Mouse (Mus musculus): ENCODE data around the gene Rorc.
A peak's percentile ranks its signal among the peaks of the same experiment; 100 is the strongest.

Rorc gene

GRCm38 (mm10) chr3:94372641-94373040 lies at the start of gene Rorc:
Gene Rorc (plus strand): TSS chr3:94372794.
- no peak for DNase-seq (ENCODE audit: low read depth)

- peak; percentile 9 for DNase-seq (ENCODE audit: low read depth)
Measured at GRCm38 (mm10) chr3:94328681-94329080, 43.9 kb upstream of the Rorc start.

- no peak for DNase-seq (ENCODE audit: low read depth)
Measured at GRCm38 (mm10) chr3:94334442-94334841, 38.2 kb upstream of the Rorc start.

GRCm38 (mm10) chr3:94338522-94338921 lies 34.1 kb upstream of the Rorc start:
- DNase-seq (ENCODE audit: low read depth): no peak

- no peak for DNase-seq (ENCODE audit: low read depth)
Measured at GRCm38 (mm10) chr3:94341959-94342422, 30.6 kb upstream of the Rorc start, which contains the start of gene Them5. Gene Them5 (plus strand): TSS chr3:94342099.

- no peak for DNase-seq (ENCODE audit: low read depth)
Measured at GRCm38 (mm10) chr3:94342552-94342951, 30.0 kb upstream of the Rorc start.

- no peak for DNase-seq (ENCODE audit: low read depth)
Measured at GRCm38 (mm10) chr3:94344182-94344581, 28.4 kb upstream of the Rorc start.

GRCm38 (mm10) chr3:94344897-94345296 lies 27.7 kb upstream of the Rorc start:
- no peak for DNase-seq (ENCODE audit: low read depth)

- DNase-seq (ENCODE audit: low read depth): no peak
Measured at GRCm38 (mm10) chr3:94348146-94348545, 24.4 kb upstream of the Rorc start.

- peak; percentile 87 for DNase-seq (ENCODE audit: low read depth)
Measured at GRCm38 (mm10) chr3:94360812-94361211, 11.8 kb upstream of the Rorc start.

- no peak for DNase-seq (ENCODE audit: low read depth)
Measured at GRCm38 (mm10) chr3:94362138-94362537, 10.5 kb upstream of the Rorc start, which contains the start of gene C2cd4d. Gene C2cd4d (plus strand): TSS chr3:94362438.

- DNase-seq (ENCODE audit: low read depth): no peak
Measured at GRCm38 (mm10) chr3:94363291-94364153, 9.1 kb upstream of the Rorc start.

GRCm38 (mm10) chr3:94364154-94364526 lies 8.5 kb upstream of the Rorc start:
- no peak for DNase-seq (ENCODE audit: low read depth)

- DNase-seq (ENCODE audit: low read depth): peak; percentile 89
Measured at GRCm38 (mm10) chr3:94366761-94367160, 5.8 kb upstream of the Rorc start.

- DNase-seq (ENCODE audit: low read depth): no peak
Measured at GRCm38 (mm10) chr3:94367511-94367910, 5.1 kb upstream of the Rorc start.

GRCm38 (mm10) chr3:94368631-94369030 lies 4.0 kb upstream of the Rorc start:
- no peak for DNase-seq (ENCODE audit: low read depth)

- no peak for DNase-seq (ENCODE audit: low read depth)
Measured at GRCm38 (mm10) chr3:94369709-94370108, 2.9 kb upstream of the Rorc start.

GRCm38 (mm10) chr3:94371637-94372036 lies 957 bp upstream of the Rorc start:
- peak; percentile 88 for DNase-seq (ENCODE audit: low read depth)

GRCm38 (mm10) chr3:94372038-94372437 lies 556 bp upstream of the Rorc start:
- DNase-seq (ENCODE audit: low read depth): no peak

GRCm38 (mm10) chr3:94373090-94373489 lies 496 bp downstream of the Rorc start:
- peak; percentile 15 for DNase-seq (ENCODE audit: low read depth)

- peak; percentile 55 for DNase-seq (ENCODE audit: low read depth)
Measured at GRCm38 (mm10) chr3:94373597-94374011, 1.0 kb downstream of the Rorc start.

- DNase-seq (ENCODE audit: low read depth): no peak
Measured at GRCm38 (mm10) chr3:94374636-94375035, 2.0 kb downstream of the Rorc start.

- DNase-seq (ENCODE audit: low read depth): peak; percentile 37
Measured at GRCm38 (mm10) chr3:94375146-94375545, 2.6 kb downstream of the Rorc start.

- no peak for DNase-seq (ENCODE audit: low read depth)
Measured at GRCm38 (mm10) chr3:94375861-94376260, 3.3 kb downstream of the Rorc start.
